Mouse (Mus musculus): ENCODE results near the gene Bmpr1a.

Bmpr1a gene

GRCm38 (mm10) chr14:34504377-34504776 lies 1.2 kb upstream of the Bmpr1a start:
- no peak for DNase-seq

GRCm38 (mm10) chr14:34503759-34504158 lies 618 bp upstream of the Bmpr1a start:
- DNase-seq = no peak

- peak; percentile 86 for DNase-seq
Measured at GRCm38 (mm10) chr14:34502475-34503324, 441 bp downstream of the Bmpr1a start.

- peak; percentile 63 for DNase-seq
Measured at GRCm38 (mm10) chr14:34501804-34502474, 1.2 kb downstream of the Bmpr1a start.

- no peak for DNase-seq
Measured at GRCm38 (mm10) chr14:34501447-34501803, 1.7 kb downstream of the Bmpr1a start.

GRCm38 (mm10) chr14:34500309-34500708 lies 2.8 kb downstream of the Bmpr1a start:
- no peak for DNase-seq

- no peak for DNase-seq
Measured at GRCm38 (mm10) chr14:34499664-34500063, 3.5 kb downstream of the Bmpr1a start.

GRCm38 (mm10) chr14:34497346-34497745 lies 5.8 kb downstream of the Bmpr1a start:
- DNase-seq = no peak

- no peak for DNase-seq
Measured at GRCm38 (mm10) chr14:34493682-34494081, 9.5 kb downstream of the Bmpr1a start.

- DNase-seq = no peak
Measured at GRCm38 (mm10) chr14:34492688-34493087, 10.5 kb downstream of the Bmpr1a start.

GRCm38 (mm10) chr14:34490965-34491364 lies 12.2 kb downstream of the Bmpr1a start:
- no peak for DNase-seq

- no peak for DNase-seq
Measured at GRCm38 (mm10) chr14:34489928-34490327, 13.2 kb downstream of the Bmpr1a start.

GRCm38 (mm10) chr14:34486169-34486568 lies 17.0 kb downstream of the Bmpr1a start:
- DNase-seq = no peak

GRCm38 (mm10) chr14:34483469-34484341 lies 19.4 kb downstream of the Bmpr1a start:
- no peak for DNase-seq

- DNase-seq = no peak
Measured at GRCm38 (mm10) chr14:34471591-34471990, 31.6 kb downstream of the Bmpr1a start.

GRCm38 (mm10) chr14:34466291-34466690 lies 36.9 kb downstream of the Bmpr1a start:
- no peak for DNase-seq

- no peak for DNase-seq
Measured at GRCm38 (mm10) chr14:34459386-34459785, 43.8 kb downstream of the Bmpr1a start.

- DNase-seq = peak; percentile 85
Measured at GRCm38 (mm10) chr14:34458880-34459279, 44.3 kb downstream of the Bmpr1a start.

- DNase-seq = no peak
Measured at GRCm38 (mm10) chr14:34454282-34454681, 48.9 kb downstream of the Bmpr1a start.

GRCm38 (mm10) chr14:34453648-34454047 lies 49.5 kb downstream of the Bmpr1a start:
- DNase-seq = no peak

GRCm38 (mm10) chr14:34451872-34452271 lies 51.3 kb downstream of the Bmpr1a start:
- DNase-seq = no peak

GRCm38 (mm10) chr14:34450451-34450850 lies 52.7 kb downstream of the Bmpr1a start:
- no peak for DNase-seq

GRCm38 (mm10) chr14:34449807-34450206 lies 53.3 kb downstream of the Bmpr1a start:
- DNase-seq = no peak
